Mouse (Mus musculus) embryo, embryonic 9.5 days (tissue): ENCODE data around the gene Ndufs6.

ENCODE experiments used
- DNase-seq: peaks from one replicate; pipeline ENCODE4 v3.0.0-alpha.2; 2017; ENCODE audit errors: extremely low spot score

The Ndufs6 gene

GRCm38 (mm10) chr13:73327827-73328698 lies at the start of gene Ndufs6, which contains the start of gene Mrpl36:
TSS of gene Ndufs6 (minus strand) at chr13:73328542.
TSS of gene Mrpl36 (plus strand) at chr13:73328513.
- DNase-seq: peak; percentile 91

- no peak for DNase-seq
Measured at GRCm38 (mm10) chr13:73377637-73378036, 49.3 kb upstream of the Ndufs6 start.

GRCm38 (mm10) chr13:73374612-73375011 lies 46.3 kb upstream of the Ndufs6 start:
- DNase-seq: no peak

GRCm38 (mm10) chr13:73373367-73373766 lies 45.0 kb upstream of the Ndufs6 start:
- no peak for DNase-seq

- DNase-seq: no peak
Measured at GRCm38 (mm10) chr13:73357106-73357505, 28.8 kb upstream of the Ndufs6 start.

- no peak for DNase-seq
Measured at GRCm38 (mm10) chr13:73352491-73352890, 24.1 kb upstream of the Ndufs6 start.

- no peak for DNase-seq
Measured at GRCm38 (mm10) chr13:73351910-73352309, 23.6 kb upstream of the Ndufs6 start.

GRCm38 (mm10) chr13:73350741-73351140 lies 22.4 kb upstream of the Ndufs6 start:
- DNase-seq: no peak

- no peak for DNase-seq
Measured at GRCm38 (mm10) chr13:73347922-73348650, 19.7 kb upstream of the Ndufs6 start.

GRCm38 (mm10) chr13:73347171-73347570 lies 18.8 kb upstream of the Ndufs6 start:
- DNase-seq: no peak

GRCm38 (mm10) chr13:73346743-73347142 lies 18.4 kb upstream of the Ndufs6 start:
- peak; percentile 20 for DNase-seq

GRCm38 (mm10) chr13:73346131-73346530 lies 17.8 kb upstream of the Ndufs6 start:
- peak; percentile 46 for DNase-seq

- DNase-seq: no peak
Measured at GRCm38 (mm10) chr13:73345102-73345890, 17.0 kb upstream of the Ndufs6 start.

- peak; percentile 19 for DNase-seq
Measured at GRCm38 (mm10) chr13:73336753-73337152, 8.4 kb upstream of the Ndufs6 start.

GRCm38 (mm10) chr13:73331736-73332135 lies 3.4 kb upstream of the Ndufs6 start:
- DNase-seq: no peak

GRCm38 (mm10) chr13:73330844-73331501 lies 2.6 kb upstream of the Ndufs6 start:
- DNase-seq: peak; percentile 83

GRCm38 (mm10) chr13:73323406-73323805 lies 4.9 kb downstream of the Ndufs6 start:
- no peak for DNase-seq

- DNase-seq: no peak
Measured at GRCm38 (mm10) chr13:73322626-73323025, 5.7 kb downstream of the Ndufs6 start.

GRCm38 (mm10) chr13:73320048-73320447 lies 8.3 kb downstream of the Ndufs6 start:
- no peak for DNase-seq

GRCm38 (mm10) chr13:73310183-73310929 lies 18.0 kb downstream of the Ndufs6 start:
- DNase-seq: peak; percentile 64

- no peak for DNase-seq
Measured at GRCm38 (mm10) chr13:73306430-73306829, 21.9 kb downstream of the Ndufs6 start.
